Mouse (Mus musculus) central nervous system, embryonic 11.5 days (tissue): Measurements from ENCODE around the gene Hs6st1. TPM values are rescaled to one million over a fixed set of nuclear protein-coding genes. Genes with fewer than 3 reads are reported as not detected.

Experiments
- polyA plus RNA-seq: library from polyadenylated mRNA; depleted of rRNA; stranded (reverse); fragments of >200 nt; gene quantifications from 2 replicates; pipeline ENCODE4 v1.2.3, GENCODE M21; 2012; rRNA removed

The Hs6st1 gene
- polyA plus RNA-seq: 43.1 and 53.2 TPM in 2 replicates

DNA sequence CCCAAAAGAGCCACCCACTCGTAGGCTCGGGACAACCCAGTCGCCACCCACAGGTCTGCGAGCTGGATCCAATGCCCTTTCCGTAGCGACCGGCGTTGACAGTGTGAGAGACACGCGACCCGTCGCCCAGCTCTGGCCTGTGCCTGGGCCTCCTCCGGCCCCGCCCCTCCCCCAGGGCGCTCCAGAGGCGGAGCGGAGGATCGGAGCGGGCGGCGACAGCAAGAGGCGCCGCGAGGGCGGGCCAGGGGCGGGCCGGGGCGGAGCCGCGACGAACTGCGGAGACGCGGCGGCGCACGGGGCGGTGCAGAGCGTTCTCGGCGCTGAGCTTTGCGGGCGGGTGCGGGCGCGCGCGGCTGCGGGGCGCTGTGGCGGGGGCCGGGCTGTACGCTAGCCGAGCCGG lies at the start of gene Hs6st1:
Gene Hs6st1, plus strand, starts transcription at position 325 of the 400 bp plus-strand sequence.

Other genes starting within 250 kb of the Hs6st1 start
- gene Uggt1, start 176.3 kb downstream of the Hs6st1 start, polyA plus RNA-seq: 31.5 and 32.5 TPM in 2 replicates
- gene Neurl3, start 206.3 kb downstream of the Hs6st1 start, polyA plus RNA-seq: 0.91 and 1.2 TPM in 2 replicates
- gene Arid5a, start 239.3 kb downstream of the Hs6st1 start, polyA plus RNA-seq: 0.85 and 2.4 TPM in 2 replicates